Comparison of ENCODE assay signal across 9 mouse cellular contexts in genomic region chr9:13645153-13645552, GRCm38 (mm10).
DNase-seq lines count a peak whose midpoint lies in the region; ATAC-seq and TF ChIP-seq lines count a peak whose summit lies in the region.
"Had no signal": no experiment of that assay in that cellular context is flagged by ENCODE, and none has a peak within 500 bp of the region (broad histone marks: within the 10 kb centered on the region; RNA-seq: fewer than 3 reads in every experiment).

No protein-coding gene starts in this region.

- no peaks in the 10 kb centered on the region for H3K27me3 ChIP-seq in lung, embryonic 14.5 days (ENCODE audit: insufficient read depth, low read length)
- no peaks in the 10 kb centered on the region for H3K27me3 ChIP-seq in heart, embryonic 15.5 days

- peak; percentile 80 for ATAC-seq in lung, embryonic 14.5 days (ENCODE audit: insufficient read depth)
- peak; percentile 64; the same call in 1 of the 2 replicates for ATAC-seq in heart, embryonic 15.5 days (replicated peaks; ENCODE audit: insufficient number of reproducible peaks, insufficient read depth, low FRiP score, low read depth)

- no peak overlapping the region for H3K4me2 ChIP-seq in lung, embryonic 14.5 days
- no peak overlapping the region for H3K4me2 ChIP-seq in heart, embryonic 15.5 days
- H3K4me2 ChIP-seq: midbrain, embryonic 11.5 days had no signal

- peak overlapping the region; percentile 78 for H3K27ac ChIP-seq in lung, embryonic 14.5 days (ENCODE audit: low read depth)
- peak overlapping the region; percentile 68 for H3K27ac ChIP-seq in heart, embryonic 15.5 days

- no peaks in the 10 kb centered on the region for H3K36me3 ChIP-seq in lung, embryonic 14.5 days (ENCODE audit: insufficient read depth)
- H3K36me3 ChIP-seq in heart, embryonic 15.5 days: no peaks in the 10 kb centered on the region

- H3K9ac ChIP-seq in lung, embryonic 14.5 days: no peak overlapping the region
- H3K9ac ChIP-seq in heart, embryonic 15.5 days: no peak overlapping the region

- no peak overlapping the region for H3K4me3 ChIP-seq in lung, embryonic 14.5 days (ENCODE audit: low read depth, low read length)
- H3K4me3 ChIP-seq in lung, adult 2 months (replicated peaks; ENCODE audit: extremely low read depth, low read depth, low read length): no peak overlapping the region
- H3K4me3 ChIP-seq in heart, embryonic 15.5 days: no peak overlapping the region

- no peaks in the 10 kb centered on the region for H3K9me3 ChIP-seq in lung, embryonic 14.5 days (ENCODE audit: low read depth, low read length)
- no peaks in the 10 kb centered on the region for H3K9me3 ChIP-seq in heart, embryonic 15.5 days (replicated peaks)

- no peaks in the 10 kb centered on the region; the same call in 1 of the 2 replicates for H3K4me1 ChIP-seq in lung, embryonic 14.5 days (ENCODE audit: insufficient read depth)
- H3K4me1 ChIP-seq in lung, adult 2 months (ENCODE audit: control insufficient read depth, insufficient read depth, low read length): peaks cover 7% of the 10 kb centered on the region
- H3K4me1 ChIP-seq in heart, embryonic 15.5 days (replicated peaks): peaks cover 18% of the 10 kb centered on the region

- TF ChIP-seq POLR2A in lung, adult 2 months (IDR thresholded peaks at IDR 0.05; ENCODE audit: borderline replicate concordance, extremely low read depth, low read depth, low read length): no peak

- WGBS in lung, embryonic 14.5 days: 38% methylated on average over 5 of the region's 5 CpGs
- WGBS in lung, adult 2 months: 32% methylated on average over 5 of the region's 5 CpGs
- WGBS in heart, embryonic 15.5 days: 31% methylated on average over 5 of the region's 5 CpGs

- peak; percentile 83 for DNase-seq in lung, embryonic 14.5 days
- no peak for DNase-seq in lung, adult 2 months
- DNase-seq in cerebellum, adult 9-11 months: peak; percentile 63
- peak; percentile 65 for DNase-seq in lung, postnatal 36 days
- no peak for DNase-seq in thymus, postnatal 0 days (ENCODE audit: low spot score)
- no peak for DNase-seq in thymus, adult 18-20 months
- no peak for DNase-seq in layer of hippocampus, adult 9-10 months (ENCODE audit: low spot score)

- TF ChIP-seq CTCF in lung, embryonic 14.5 days (IDR thresholded peaks at IDR 0.05; ENCODE audit: low read depth): no peak
- no peak for TF ChIP-seq CTCF in lung, adult 2 months (IDR thresholded peaks at IDR 0.05; ENCODE audit: insufficient read depth, low read length)

Comparison
In these comparisons a context has a peak if more than half of its experiments do, and no peak if none do; other contexts are left out.
1. DNase-seq: peak in lung, embryonic 14.5 days (single experiment), cerebellum, adult 9-11 months (single experiment) and lung, postnatal 36 days (single experiment); none in lung, adult 2 months (single experiment), thymus, postnatal 0 days (single experiment), thymus, adult 18-20 months (0 of 2) and layer of hippocampus, adult 9-10 months (single experiment).